Mouse (Mus musculus): ENCODE results near the gene Pde4b. TPM values are rescaled to one million over a fixed set of nuclear protein-coding genes. Genes with fewer than 3 reads are reported as not detected.
A peak's percentile ranks its signal among the peaks of the same experiment; 100 is the strongest.
"Not testable (repeated sequence)": the region's sequence is repeated elsewhere in the genome, so short reads cannot be mapped to it uniquely, and the experiment has no call there.

Pde4b gene
- 12.5 and 12.9 TPM in 2 replicates for polyA plus RNA-seq (2015; fragmentation: Nextera tagmentation; extraction: Ambion mirVana)

DNA sequence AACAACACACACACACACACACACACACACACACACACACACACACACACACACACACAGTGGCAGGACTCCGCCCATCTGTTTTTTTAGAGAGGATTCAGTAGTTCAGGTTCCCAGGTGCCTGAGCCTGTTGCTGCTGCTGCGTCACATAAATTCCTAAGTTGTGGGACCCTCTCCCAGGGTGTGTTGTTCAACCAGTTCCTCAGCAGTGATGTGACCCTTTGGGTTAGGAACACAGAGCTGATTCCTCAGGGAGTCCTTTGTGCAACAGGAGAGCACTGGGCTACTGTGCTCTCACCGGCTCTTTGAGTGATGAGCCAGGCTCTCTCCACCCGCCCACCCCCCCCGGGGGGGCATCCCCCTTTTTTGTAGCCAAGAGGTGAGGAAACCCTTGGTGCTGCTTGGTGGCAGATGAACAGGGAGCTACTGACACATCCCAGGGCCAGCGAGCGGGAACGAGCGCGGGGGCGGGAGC, at the start of gene Pde4b:
TSS of gene Pde4b (plus strand) at position 453 of the 475 bp plus-strand sequence.
- Histone ChIP-seq H3K4me1 (ENCODE audit: control insufficient read depth, insufficient read depth, low read length) (peaks cover 4% of the 10 kb centered on the region; the same call in 1 of the 2 replicates), H3K4me2 (ENCODE audit: low read depth, low read length) (peak within 1 kb of the TSS; percentile 95), H3K36me3 (ENCODE audit: control insufficient read depth, insufficient read depth, low read length) (no peaks in the 10 kb centered on the region), H3K4me3 (replicated peaks; ENCODE audit: low read length) (peak within 1 kb of the TSS; percentile 58), H3K27me3 (ENCODE audit: control insufficient read depth, insufficient read depth, low read length) (peaks cover 11% of the 10 kb centered on the region), H3K9ac (ENCODE audit: low read length) (peak within 1 kb of the TSS; percentile 63), H3K9me3 (replicated peaks; ENCODE audit: control insufficient read depth, low read length) (no peaks in the 10 kb centered on the region), H3K27ac (ENCODE audit: low read length) (no peak within 1 kb of the TSS)
- peak; percentile 10; the same call in 1 of the 2 replicates for ATAC-seq (ENCODE audit: insufficient read depth, low FRiP score)
- WGBS = 5% methylated on average over 11 of the region's 11 CpGs

- Histone ChIP-seq H3K27ac (ENCODE audit: low read length) (no peak overlapping the region), H3K4me3 (replicated peaks; ENCODE audit: low read length) (no peak overlapping the region), H3K4me2 (ENCODE audit: low read depth, low read length) (no peak overlapping the region), H3K4me1 (ENCODE audit: control insufficient read depth, insufficient read depth, low read length) (no peaks in the 10 kb centered on the region), H3K9me3 (replicated peaks; ENCODE audit: control insufficient read depth, low read length) (no peaks in the 10 kb centered on the region), H3K9ac (ENCODE audit: low read length) (no peak overlapping the region), H3K36me3 (ENCODE audit: control insufficient read depth, insufficient read depth, low read length) (no peaks in the 10 kb centered on the region), H3K27me3 (ENCODE audit: control insufficient read depth, insufficient read depth, low read length) (no peaks in the 10 kb centered on the region)
- ATAC-seq (ENCODE audit: insufficient read depth, low FRiP score) = no peak
- WGBS = 76% methylated on average over 3 of the region's 3 CpGs
These were observed 47.2 kb upstream of the Pde4b start for GRCm38 (mm10) chr4:102040190-102040589.

GRCm38 (mm10) chr4:102045183-102046140, 41.9 kb upstream of the Pde4b start:
- H3K4me2 ChIP-seq (ENCODE audit: low read depth, low read length) = no peak overlapping the region
- H3K27me3 ChIP-seq (ENCODE audit: control insufficient read depth, insufficient read depth, low read length) = no peaks in the 10 kb centered on the region
- no peaks in the 10 kb centered on the region for H3K9me3 ChIP-seq (replicated peaks; ENCODE audit: control insufficient read depth, low read length)
- WGBS = 46% methylated on average over 6 of the region's 6 CpGs
- H3K4me1 ChIP-seq (ENCODE audit: control insufficient read depth, insufficient read depth, low read length) = no peaks in the 10 kb centered on the region
- no peak overlapping the region for H3K4me3 ChIP-seq (replicated peaks; ENCODE audit: low read length)
- no peak for ATAC-seq (ENCODE audit: insufficient read depth, low FRiP score)
- no peak overlapping the region for H3K9ac ChIP-seq (ENCODE audit: low read length)
- no peaks in the 10 kb centered on the region for H3K36me3 ChIP-seq (ENCODE audit: control insufficient read depth, insufficient read depth, low read length)
- H3K27ac ChIP-seq (ENCODE audit: low read length) = no peak overlapping the region

- H3K4me3 ChIP-seq (replicated peaks; ENCODE audit: low read length); H3K27me3 ChIP-seq (ENCODE audit: control insufficient read depth, insufficient read depth, low read length); H3K36me3 ChIP-seq (ENCODE audit: control insufficient read depth, insufficient read depth, low read length); H3K4me2 ChIP-seq (ENCODE audit: low read depth, low read length); H3K27ac ChIP-seq (ENCODE audit: low read length); H3K9me3 ChIP-seq (replicated peaks; ENCODE audit: control insufficient read depth, low read length); H3K4me1 ChIP-seq (ENCODE audit: control insufficient read depth, insufficient read depth, low read length); H3K9ac ChIP-seq (ENCODE audit: low read length): not testable (repeated sequence)
- 95% methylated on average over 14 of the region's 14 CpGs for WGBS
- ATAC-seq (ENCODE audit: insufficient read depth, low FRiP score) = peak; percentile 60; the same call in 1 of the 2 replicates
These were observed 38.0 kb upstream of the Pde4b start for GRCm38 (mm10) chr4:102049368-102049767.

GRCm38 (mm10) chr4:102061322-102061721, 26.0 kb upstream of the Pde4b start:
- no peak for ATAC-seq (ENCODE audit: insufficient read depth, low FRiP score)
- Histone ChIP-seq H3K9ac (ENCODE audit: low read length) (no peak overlapping the region), H3K4me1 (ENCODE audit: control insufficient read depth, insufficient read depth, low read length) (no peaks in the 10 kb centered on the region), H3K4me2 (ENCODE audit: low read depth, low read length) (no peak overlapping the region), H3K9me3 (replicated peaks; ENCODE audit: control insufficient read depth, low read length) (no peaks in the 10 kb centered on the region), H3K4me3 (replicated peaks; ENCODE audit: low read length) (no peak overlapping the region), H3K27me3 (ENCODE audit: control insufficient read depth, insufficient read depth, low read length) (no peaks in the 10 kb centered on the region), H3K36me3 (ENCODE audit: control insufficient read depth, insufficient read depth, low read length) (no peaks in the 10 kb centered on the region), H3K27ac (ENCODE audit: low read length) (no peak overlapping the region)
- WGBS = 74% methylated on average over 2 of the region's 2 CpGs

- Histone ChIP-seq H3K4me2 (ENCODE audit: low read depth, low read length) (no peak overlapping the region), H3K9ac (ENCODE audit: low read length) (no peak overlapping the region)
These were observed 18.0 kb upstream of the Pde4b start for GRCm38 (mm10) chr4:102069314-102069713.

DNA sequence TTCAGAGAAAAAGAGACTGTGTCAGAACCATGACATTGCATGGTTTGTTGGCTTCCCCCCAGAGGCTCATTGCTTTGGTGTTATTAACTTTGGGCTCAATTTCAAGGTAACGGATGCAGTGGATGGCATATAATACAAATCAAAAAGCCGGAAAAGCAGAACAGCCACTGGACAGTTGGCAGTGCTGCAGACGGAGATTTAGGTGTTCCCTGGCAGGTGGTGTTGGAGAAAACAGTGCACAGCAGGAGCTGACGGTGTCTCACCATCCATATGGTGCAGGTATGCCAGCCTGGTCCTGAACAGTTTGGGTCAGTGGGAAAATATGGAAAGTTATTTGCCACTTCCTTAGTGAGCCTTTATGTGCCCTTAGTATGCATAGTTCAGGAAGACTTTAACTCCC, 1.0 kb upstream of the Pde4b start:
- H3K9ac ChIP-seq (ENCODE audit: low read length) = no peak overlapping the region
- no peak for ATAC-seq (ENCODE audit: insufficient read depth, low FRiP score)
- no peaks in the 10 kb centered on the region for H3K36me3 ChIP-seq (ENCODE audit: control insufficient read depth, insufficient read depth, low read length)
- H3K27me3 ChIP-seq (ENCODE audit: control insufficient read depth, insufficient read depth, low read length) = peaks cover 11% of the 10 kb centered on the region
- no peak overlapping the region for H3K4me2 ChIP-seq (ENCODE audit: low read depth, low read length)
- H3K4me1 ChIP-seq (ENCODE audit: control insufficient read depth, insufficient read depth, low read length) = peaks cover 4% of the 10 kb centered on the region; the same call in 1 of the 2 replicates
- WGBS = 79% methylated on average over 4 of the region's 4 CpGs
- no peak overlapping the region for H3K4me3 ChIP-seq (replicated peaks; ENCODE audit: low read length)
- H3K27ac ChIP-seq (ENCODE audit: low read length) = no peak overlapping the region
- H3K9me3 ChIP-seq (replicated peaks; ENCODE audit: control insufficient read depth, low read length) = no peaks in the 10 kb centered on the region

More at GRCm38 (mm10) chr4:102069314-102069713, 18.0 kb upstream of the Pde4b start:
- ATAC-seq (ENCODE audit: insufficient read depth, low FRiP score) = no peak
- Histone ChIP-seq H3K9me3 (replicated peaks; ENCODE audit: control insufficient read depth, low read length) (no peaks in the 10 kb centered on the region), H3K27ac (ENCODE audit: low read length) (no peak overlapping the region), H3K36me3 (ENCODE audit: control insufficient read depth, insufficient read depth, low read length) (no peaks in the 10 kb centered on the region), H3K4me3 (replicated peaks; ENCODE audit: low read length) (no peak overlapping the region), H3K4me1 (ENCODE audit: control insufficient read depth, insufficient read depth, low read length) (no peaks in the 10 kb centered on the region), H3K27me3 (ENCODE audit: control insufficient read depth, insufficient read depth, low read length) (no peaks in the 10 kb centered on the region)
- WGBS = 59% methylated on average over 2 of the region's 2 CpGs

DNA sequence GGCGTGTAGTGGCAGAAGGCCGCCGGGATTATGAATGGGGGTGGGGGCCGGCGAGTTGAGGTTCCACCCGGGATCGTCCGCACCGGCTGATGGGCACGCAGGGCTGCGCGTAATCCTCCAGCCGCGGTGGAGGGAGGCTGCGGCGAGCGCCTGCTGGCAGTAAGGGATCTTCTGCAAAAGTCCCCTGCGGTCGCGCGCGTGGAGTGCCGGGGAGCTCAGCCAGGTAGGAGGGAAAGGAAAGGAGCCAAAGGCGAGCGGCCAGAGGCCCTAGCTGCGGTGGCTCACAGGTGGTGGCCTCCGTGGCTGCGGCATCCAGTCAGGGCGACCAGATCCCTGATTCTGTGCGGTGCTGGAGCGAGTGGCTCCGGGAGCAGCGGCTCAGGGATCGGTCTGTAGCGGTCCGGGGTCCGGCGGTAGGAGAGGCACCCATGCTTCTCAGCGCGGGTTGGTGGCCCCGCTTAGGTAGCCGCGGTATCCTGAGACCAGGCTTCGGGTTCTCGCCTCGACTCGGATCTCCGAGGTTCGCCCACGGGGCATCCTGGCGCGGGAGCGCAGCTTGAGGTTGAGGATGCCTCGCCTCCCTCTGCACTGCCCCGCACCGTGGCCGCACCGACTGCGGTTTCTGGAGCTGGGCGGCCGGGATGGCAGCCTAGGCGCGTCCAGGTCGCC, 357 bp downstream of the Pde4b start:
- Histone ChIP-seq H3K27ac (ENCODE audit: low read length) (no peak overlapping the region), H3K9me3 (replicated peaks; ENCODE audit: control insufficient read depth, low read length) (no peaks in the 10 kb centered on the region), H3K27me3 (ENCODE audit: control insufficient read depth, insufficient read depth, low read length) (peaks cover 11% of the 10 kb centered on the region), H3K4me2 (ENCODE audit: low read depth, low read length) (peak overlapping the region; percentile 95), H3K36me3 (ENCODE audit: control insufficient read depth, insufficient read depth, low read length) (no peaks in the 10 kb centered on the region), H3K9ac (ENCODE audit: low read length) (peak overlapping the region; percentile 63), H3K4me1 (ENCODE audit: control insufficient read depth, insufficient read depth, low read length) (peaks cover 4% of the 10 kb centered on the region; the same call in 1 of the 2 replicates), H3K4me3 (replicated peaks; ENCODE audit: low read length) (peak overlapping the region; percentile 58)
- peak; percentile 68 for ATAC-seq (ENCODE audit: insufficient read depth, low FRiP score)
- under 1% methylated on average over 64 of the region's 64 CpGs for WGBS
